Mouse (Mus musculus): ENCODE measurements around the gene Mon1b. TPM values are rescaled to one million over a fixed set of nuclear protein-coding genes. Genes with fewer than 3 reads are reported as not detected.

The Mon1b gene
- 1 to 10 TPM; 2.4 to 3.3 TPM for total RNA-seq (2021)
- long read RNA-seq, experiment 1, full-length matches to known transcripts = 3 of 3 reads
- long read RNA-seq, experiment 1, partial matches to known transcripts = 0 of 3 reads
- long read RNA-seq, experiment 1, other reads (novel, unspliced or antisense) = 0 of 3 reads
- long read RNA-seq, experiment 2, partial matches to known transcripts = 0 of 1 reads
- long read RNA-seq, experiment 2, other reads (novel, unspliced or antisense) = 1 of 1 reads

DNA sequence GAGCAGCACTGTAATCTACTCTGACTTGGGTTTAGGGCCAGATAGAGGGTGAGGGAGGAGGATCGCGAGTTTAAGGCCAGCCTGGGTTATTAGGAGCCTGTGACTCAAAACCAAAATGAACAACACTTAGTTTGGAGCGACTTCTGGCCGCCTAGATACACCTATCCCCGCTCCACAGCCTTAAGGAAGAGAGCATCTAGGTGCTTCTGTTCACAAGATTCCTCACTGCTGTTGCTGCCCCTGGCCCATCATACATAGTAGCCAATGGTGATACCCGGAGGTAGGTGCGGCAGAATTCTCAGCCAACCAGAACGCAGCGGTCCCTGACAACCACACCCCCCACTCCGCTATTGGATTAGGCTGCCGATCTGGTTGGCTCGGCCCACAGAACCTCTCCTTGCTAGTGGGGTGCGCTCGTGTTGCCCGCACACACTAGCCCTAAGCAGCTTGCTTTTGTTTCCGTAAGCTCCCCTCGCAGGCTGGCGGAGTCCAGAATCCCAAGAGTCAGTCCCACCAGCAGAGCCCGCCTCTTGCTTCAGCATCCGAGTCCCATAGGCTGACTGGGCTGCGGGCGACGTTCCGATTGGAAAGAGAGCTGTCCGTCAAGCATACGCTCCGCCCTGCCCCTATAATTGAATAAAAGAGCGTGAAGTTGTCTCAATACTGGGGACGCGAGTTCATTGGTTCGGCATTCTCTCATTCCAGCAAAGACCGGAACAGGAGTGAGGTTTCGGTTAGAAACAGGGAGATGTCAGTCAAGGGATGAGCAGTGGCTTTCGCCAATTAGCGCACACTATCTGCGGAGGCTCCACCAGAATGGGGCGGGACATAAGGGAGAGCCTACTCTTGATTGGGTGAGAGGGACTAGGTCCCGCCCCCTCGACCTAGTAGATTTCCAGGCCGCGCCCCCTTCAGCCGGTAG, at the start of gene Mon1b:
TSS of gene Mon1b (plus strand) at position 918 of the 922 bp plus-strand sequence.
- DNase-seq = peak; percentile 94 to 99
- intact Hi-C loops (cut with DNase I) = loop anchor here (5.0 kb wide), 1 partner anchor 1573 kb away; no protein-coding TSS in a partner anchor

DNA sequence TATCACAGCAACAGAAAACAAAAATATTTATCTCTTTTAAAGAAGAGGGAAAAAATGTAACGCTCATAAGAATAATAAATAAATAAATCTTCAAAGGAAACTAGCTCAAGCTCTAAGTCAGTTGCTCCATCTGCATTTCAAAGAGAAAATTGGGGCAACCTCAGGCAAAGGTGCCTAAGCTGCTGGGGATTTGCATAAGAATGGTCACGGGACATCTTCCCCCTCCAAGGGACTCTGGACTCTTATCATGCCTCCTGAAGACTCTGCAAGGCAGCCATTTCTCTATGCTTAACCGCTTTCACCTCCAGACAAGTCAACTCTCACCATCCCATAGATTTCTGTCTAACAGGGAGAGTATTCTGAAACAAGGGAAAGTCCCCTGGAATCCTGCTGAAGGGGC, 37.0 kb upstream of the Mon1b start:
- no peak for DNase-seq
- intact Hi-C loops (cut with DNase I) = no loop called here

DNA sequence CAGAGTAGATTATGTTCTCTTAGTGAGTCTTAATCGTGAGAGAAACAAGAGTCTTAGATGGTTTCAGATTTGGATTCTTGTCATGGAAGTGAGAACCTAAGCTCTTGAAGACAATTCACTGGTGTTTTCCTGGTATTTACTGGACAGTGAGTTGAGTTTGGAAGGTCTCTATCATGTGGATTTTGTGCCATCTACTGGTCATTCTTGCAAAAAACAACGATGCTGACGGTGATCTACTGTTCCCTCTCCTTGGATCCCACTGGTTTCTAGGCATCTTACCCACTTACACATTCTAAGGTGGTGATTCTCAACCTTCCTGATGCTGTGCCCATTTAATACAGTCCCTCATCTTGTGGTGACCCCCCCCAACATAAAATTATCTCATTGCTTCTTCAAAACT, 2.8 kb upstream of the Mon1b start:
- intact Hi-C loops (cut with DNase I) = loop anchor here (5.0 kb wide), 1 partner anchor 1570 kb away; no protein-coding TSS in a partner anchor
- DNase-seq = no peak

DNA sequence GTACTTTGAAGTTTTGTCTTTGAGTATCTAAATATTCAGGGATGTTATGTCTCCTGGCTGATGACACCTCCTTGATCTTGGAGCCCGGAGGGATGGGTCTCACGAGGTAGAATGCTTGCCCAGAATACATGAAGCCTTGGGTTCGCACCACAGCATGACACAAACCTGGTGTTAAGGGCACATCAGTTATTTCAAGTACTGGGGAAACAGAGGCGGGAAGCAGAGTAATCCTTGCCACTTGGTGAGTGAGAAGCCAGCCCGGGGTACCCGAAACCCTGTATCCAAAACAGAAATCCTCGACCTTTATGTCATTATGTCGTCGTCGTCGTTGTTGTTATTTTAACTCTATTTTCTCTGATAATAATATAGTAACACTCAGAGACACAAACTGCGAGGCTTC, 1.2 kb upstream of the Mon1b start:
- intact Hi-C loops (cut with DNase I) = loop anchor here (5.0 kb wide), 1 partner anchor 1572 kb away; no protein-coding TSS in a partner anchor
- DNase-seq = no peak

DNA sequence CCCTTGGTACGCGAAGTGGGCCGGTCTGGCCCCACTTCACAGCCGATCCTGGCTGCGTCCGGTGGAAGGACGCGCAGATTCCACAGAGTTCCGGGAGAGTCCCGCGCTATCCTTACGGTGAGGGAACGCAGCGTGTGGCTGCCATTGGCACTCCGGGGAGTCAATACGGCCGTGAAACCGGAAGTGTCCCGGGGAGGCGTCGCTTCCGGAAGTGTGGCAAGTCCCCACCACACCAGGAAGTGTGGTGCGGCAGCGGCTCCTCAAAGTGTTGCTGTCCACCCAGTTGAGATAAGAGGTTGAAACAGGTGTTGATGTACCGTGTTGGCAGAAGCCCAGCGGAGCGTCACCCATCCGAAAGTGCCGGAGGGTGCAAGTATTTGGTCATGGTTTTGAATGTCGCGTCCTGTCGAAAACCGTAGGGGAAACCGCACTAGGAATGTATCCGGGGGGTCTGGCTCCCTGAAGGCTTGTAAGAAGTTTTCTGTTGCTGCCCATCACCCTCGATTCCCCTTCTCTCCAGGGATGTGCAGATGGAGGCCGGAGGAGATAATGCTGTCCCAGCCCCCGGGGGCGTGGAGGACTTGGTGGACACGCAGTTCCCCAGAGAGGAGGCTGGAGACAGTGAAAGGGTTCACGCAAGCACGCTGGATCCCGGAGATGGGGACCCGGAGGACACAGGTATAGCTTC, 349 bp downstream of the Mon1b start:
- intact Hi-C loops (cut with DNase I) = no loop called here
- DNase-seq = peak in 1 of 2 experiments; percentile 81

DNA sequence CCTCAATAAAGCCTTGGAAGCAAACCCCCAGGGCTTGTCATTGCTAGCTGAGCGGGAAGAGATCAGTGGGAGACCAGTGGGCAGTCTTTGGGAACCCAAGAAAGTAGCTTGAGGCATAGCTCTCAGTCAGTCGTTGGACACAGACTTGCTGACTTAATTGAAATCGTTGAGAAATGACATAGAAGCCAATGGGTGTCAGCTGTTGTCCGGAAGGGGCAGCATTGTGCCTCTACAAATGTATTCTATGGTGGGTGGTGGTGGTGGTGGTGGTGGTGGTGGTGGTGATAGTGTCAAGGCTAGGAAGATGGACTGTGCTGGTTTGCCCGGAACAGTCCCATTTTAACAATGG, 867 bp downstream of the Mon1b start:
- intact Hi-C loops (cut with DNase I) = no loop called here
- no peak for DNase-seq

DNA sequence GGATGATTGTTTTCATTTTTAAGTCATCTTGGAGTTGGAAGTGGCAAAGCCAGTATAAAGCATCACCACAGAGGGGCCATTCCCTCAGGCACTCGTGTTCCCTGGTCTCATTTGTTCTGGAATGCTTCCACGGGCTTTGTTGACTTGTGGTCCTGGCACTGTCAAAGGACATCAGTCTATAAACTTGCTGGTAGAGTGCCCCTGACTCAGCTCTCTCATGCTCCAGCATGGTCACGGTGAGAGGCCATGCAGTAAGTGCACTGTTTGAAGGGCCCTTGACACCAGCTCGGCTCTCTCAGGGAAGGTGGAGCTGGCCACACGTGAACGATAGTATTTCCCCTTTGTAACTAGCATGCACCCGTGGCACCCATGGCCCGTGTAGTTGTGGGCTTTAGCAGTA, 5.0 kb downstream of the Mon1b start:
- DNase-seq = no peak
- intact Hi-C loops (cut with DNase I) = no loop called here

DNA sequence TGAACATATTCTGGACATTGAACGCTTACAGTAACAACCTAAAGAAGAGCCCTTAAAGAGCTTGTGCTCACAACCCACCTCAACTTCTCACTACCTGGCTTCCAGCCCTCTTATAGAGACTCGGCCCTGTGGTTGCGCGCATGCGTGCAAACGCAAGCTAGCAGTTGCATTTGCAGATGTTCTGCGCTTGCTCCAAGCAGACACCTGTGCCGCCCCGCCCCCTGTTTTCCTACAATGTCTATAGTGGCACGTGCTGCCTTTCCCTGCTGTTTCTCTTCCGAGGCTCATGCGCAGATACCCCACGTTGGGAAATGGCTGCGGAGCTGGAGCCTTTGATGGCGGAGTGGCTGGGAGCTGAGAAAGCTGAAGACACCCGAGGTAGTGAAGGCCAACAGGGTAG, 7.5 kb downstream of the Mon1b start, which contains the start of gene Syce1l:
TSS of gene Syce1l (plus strand) at position 288 of the 400 bp plus-strand sequence.
- DNase-seq = no peak

DNA sequence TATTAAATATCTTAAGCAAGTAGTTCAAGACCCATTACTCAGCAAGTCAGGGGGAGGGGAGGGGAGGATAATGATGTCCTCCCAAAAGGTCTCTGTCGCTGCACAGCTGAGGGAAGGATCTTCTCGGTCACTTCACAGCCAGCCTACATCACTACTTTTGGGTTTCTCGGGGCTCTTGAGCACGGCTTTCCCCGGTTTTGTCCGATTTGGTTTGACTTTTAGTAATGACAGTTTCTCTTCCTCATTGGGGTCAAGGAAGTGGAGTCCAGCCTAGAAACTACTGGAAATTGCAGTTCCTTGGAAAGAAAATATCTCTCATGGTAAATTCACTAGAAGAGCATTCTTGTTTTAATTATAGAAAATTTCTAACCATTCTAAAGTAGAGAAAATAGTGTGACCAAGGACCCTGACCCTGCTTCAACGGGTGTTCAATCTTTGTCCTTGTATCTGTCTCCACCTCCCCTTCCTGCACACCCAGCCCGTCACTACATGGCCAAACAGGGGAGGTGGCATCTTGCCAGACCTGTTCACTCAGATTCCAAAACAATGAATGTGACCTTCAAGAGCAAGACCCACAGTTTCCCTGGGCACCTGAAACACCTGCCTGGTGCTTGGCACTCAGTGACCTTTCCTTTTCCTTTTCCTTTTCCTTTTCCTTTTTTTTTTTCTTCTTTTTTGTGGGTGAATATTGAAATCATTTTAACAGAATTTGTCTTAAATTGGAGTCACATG, 8.3 kb downstream of the Mon1b start:
- intact Hi-C loops (cut with DNase I) = no loop called here

More for the DNA sequence above, 7.5 kb downstream of the Mon1b start, which contains the start of gene Syce1l:
- intact Hi-C loops (cut with DNase I) = no loop called here

DNA sequence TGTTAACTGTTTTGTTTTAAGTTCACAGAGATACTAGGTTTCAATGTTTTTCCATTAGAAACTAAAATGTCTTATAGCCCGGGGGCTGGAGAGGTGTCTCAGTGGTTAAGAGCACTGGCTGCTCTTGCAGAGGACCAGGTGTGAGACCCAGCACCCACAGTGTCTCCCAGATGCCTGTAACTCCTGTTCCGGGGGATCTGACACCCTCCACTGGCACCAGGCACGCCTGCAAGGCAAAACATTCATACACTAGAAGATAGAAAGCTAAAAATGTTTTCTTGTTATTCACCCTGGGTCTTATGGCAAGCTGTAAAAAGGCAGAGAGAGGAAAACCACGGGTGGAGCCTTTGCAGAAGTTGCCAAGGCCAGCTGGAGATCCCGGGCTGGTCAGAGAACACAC, 9.8 kb downstream of the Mon1b start:
- DNase-seq = no peak
- intact Hi-C loops (cut with DNase I) = no loop called here

More for the DNA sequence above, 8.3 kb downstream of the Mon1b start:
- no peak for DNase-seq

DNA sequence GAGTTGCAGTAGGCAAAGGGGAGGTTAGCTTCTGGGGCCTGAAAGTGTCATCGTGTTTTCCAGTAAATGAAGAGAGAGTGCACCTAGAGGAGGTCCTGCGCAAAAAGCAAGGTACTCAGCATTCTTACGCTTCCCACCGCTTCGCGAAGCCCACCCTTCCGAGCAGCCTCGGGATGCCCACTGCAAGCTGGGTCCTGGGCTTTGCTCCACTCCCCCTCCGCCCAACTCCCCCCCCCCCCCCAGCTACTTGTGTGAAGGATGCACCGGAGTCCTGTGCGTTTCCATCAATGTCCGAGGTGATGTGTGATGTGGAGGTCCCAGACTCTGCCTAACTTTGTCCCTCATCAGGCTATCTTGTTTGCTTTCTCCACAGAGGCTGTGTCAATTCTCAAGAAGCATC, 17.1 kb downstream of the Mon1b start:
- intact Hi-C loops (cut with DNase I) = no loop called here
- DNase-seq = no peak

DNA sequence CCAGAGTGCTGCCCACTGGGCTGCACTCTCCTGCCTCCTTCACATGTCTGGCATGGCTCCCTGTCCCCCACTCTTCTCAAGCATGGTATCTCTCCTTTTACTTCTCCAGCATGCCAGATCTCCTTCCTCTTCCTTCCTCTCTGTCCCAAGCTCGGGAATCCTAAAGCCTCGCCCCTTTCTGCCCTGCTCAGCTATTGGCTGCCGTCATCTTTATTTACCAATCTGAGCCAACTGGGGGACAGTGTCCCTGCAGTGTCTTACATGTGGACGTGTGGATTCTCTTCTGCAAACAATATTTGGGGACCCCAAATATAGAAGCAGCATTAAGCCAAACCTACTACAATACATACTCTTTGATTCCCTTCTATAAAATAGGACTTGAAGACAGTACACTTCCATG, 17.8 kb downstream of the Mon1b start:
- no peak for DNase-seq
- intact Hi-C loops (cut with DNase I) = no loop called here

DNA sequence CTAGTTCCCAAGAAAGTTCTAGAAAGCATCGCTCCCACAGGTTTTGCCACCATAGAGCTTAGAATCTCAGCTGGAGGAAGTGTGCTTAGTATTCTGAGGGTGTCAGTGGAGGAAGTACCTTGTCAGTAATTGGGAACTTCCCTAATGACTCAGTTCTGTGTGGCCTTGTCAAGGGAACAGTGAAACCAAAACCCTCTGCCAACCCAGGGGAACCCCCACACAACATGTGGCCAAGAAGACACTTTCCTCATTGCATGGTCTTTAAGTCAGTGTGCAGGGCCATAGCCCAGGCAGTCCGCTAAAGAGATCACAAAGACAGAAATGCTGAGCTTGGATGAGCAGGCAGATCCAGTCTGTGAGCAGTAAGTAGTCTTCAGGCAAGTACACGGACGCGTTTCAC, 20.8 kb downstream of the Mon1b start:
- intact Hi-C loops (cut with DNase I) = no loop called here
- no peak for DNase-seq

DNA sequence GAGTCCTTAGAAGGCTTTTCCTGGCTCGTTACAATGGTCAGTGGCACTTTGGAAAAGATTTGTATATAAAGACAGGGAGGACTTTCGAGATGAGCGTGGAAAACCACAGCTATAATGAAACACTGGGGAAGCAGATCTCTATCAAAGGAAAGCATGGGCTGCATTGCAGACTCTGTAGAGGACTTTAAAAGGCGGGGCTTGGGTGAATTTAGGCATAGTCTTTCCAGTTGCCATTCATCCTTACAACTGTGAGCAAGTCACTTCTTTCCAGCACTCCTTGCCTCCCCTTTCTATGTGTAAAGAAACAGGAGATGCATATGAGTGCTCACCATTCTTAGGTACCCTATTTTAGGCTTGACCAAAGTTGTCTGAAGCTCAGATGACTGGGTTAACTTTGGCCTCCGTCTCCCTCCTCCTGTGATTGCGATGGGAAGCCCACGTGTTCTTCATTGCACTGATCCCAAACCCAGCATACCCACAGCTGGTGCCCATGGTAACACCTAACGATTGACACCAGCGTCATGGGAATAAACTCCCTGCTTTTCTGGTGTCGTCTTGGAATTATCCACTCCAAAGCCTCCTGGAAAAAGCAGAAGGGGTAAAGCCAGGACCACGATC, 21.4 kb downstream of the Mon1b start:
- intact Hi-C loops (cut with DNase I) = no loop called here
- DNase-seq = no peak

DNA sequence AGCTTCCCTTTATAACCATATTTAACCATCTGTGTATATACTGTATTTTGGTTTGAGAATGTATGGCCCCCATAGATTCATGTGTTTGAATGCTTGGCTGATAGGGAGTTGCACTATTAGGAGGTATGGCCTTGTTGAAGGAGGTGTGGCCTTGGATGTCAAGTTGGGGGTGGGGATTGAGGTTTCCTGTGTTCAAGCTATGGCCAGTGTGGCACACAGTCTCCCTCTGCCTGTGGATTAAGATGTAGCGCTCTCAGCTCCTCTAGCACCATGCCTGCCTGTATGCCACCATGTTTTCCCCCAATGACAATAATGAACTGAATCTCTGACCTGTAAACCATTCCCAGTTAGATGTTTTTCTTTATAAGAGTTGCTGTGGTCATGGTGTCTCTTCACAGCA, 24.7 kb downstream of the Mon1b start:
- intact Hi-C loops (cut with DNase I) = loop anchor here (10.0 kb wide), 4 partner anchors 185 to 775 kb away; partner anchors contain the start of genes Adamts18 and Wwox
- no peak for DNase-seq

DNA sequence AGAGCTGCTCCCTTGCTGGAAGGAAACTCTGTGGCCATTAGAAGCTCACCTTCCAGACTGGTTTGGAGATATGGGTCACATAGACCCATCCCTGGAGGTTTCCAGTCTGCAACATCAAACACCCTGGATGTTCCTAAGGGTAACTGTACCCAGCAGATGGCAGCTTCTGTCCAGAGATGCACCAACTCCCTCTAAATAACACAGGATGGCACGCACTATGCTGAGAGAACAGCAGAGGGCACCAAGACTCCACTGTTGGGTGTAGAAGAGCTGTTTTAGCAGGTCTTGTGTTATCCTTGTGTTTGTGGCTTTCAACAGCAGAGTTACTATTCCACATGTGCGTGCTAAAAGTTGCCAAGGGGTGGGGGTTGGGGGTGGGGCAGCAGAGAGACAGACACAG, 29.2 kb downstream of the Mon1b start:
- intact Hi-C loops (cut with DNase I) = loop anchor here (1.0 to 10.0 kb wide), 5 partner anchors 180 to 770 kb away; partner anchors contain the start of genes Adamts18 and Wwox

DNA sequence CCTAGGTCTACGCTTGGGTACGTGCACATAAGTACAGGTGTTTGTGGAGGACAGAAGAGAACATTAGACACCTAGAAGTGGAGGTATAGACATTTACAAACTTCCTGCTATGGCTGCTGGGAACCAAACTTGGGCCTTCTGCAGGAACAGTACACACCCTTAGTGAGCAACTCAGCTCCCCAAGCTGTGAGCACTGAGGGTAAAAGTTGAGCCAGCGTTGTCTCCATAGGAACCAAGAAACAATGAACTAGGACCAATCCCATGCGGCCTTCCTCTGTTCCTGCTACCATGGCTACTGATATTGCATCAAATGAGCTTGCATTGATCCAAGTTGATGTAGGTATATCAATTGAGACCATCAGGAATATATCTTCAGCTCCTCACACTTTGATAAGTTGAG, 29.6 kb downstream of the Mon1b start:
- intact Hi-C loops (cut with DNase I) = loop anchor here (10.0 kb wide), 4 partner anchors 180 to 770 kb away; partner anchors contain the start of genes Adamts18 and Wwox
- DNase-seq = no peak

More for the DNA sequence above, 29.2 kb downstream of the Mon1b start:
- peak; percentile 60 to 73 for DNase-seq

DNA sequence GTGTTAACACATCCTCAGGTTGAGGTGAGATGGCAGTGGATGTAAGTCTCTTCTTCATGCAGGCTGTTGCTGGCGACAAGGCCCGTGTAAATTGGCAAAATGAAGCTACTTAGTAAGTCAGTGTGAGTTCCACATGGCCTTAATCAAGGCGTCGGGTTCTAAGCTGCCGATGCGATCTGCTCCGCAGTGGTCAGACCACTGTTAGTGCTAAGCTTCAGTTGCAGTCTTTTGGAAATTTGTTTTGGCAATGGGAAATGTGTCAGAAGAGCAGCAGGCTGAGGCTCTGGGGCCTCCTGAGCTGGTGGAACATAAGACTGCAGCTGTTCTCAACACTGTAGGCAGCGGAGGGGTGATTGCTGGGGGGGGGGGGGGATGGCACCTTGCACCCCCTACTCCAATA, 30.6 kb downstream of the Mon1b start:
- DNase-seq = no peak
- intact Hi-C loops (cut with DNase I) = loop anchor here (10.0 kb wide), 4 partner anchors 179 to 769 kb away; partner anchors contain the start of genes Adamts18 and Wwox

DNA sequence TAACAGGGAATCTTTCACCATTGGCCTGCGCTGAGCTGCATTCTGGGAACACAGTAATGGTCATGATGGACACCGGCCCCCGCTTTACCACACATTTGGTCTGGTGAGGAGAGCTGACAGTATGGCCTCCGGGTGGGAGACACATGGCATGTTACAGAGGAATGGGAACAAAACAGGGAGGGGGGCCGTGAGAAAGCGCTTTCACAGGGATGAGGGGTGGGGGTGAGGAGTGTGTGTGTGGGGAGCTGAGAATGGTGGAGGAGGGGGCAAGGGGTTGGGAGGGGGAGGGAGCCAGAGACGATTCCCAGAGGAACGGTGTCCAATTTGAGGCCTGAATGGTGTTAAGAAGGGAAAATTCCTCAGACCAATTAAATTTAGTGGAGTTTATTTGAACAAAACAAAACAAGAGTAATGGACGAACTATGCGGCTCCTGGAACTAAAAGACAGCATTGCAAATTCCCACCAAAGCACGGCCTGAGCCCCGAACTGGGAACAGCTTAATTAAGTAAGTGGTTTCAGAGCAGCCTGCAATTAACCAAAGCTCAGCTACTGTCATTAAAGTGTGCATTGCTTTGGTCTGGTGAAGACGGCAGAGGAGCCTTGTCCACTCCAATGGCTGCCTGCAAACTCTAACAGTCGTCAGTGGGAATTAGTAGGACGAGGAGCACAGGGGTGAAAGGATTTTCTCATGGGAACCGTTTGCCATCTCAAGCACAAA, 31.5 kb downstream of the Mon1b start:
- intact Hi-C loops (cut with DNase I) = loop anchor here (10.0 kb wide), 4 partner anchors 178 to 768 kb away; partner anchors contain the start of genes Adamts18 and Wwox
- DNase-seq = no peak
